Mouse (Mus musculus) lung, embryonic 16.5 days (tissue): Measurements from ENCODE around the gene Krtap31-2. TPM values are rescaled to one million over a fixed set of nuclear protein-coding genes. Genes with fewer than 3 reads are reported as not detected.

Experiments
- ATAC-seq: fragments of 200-750 bp; cut with Nextera tagmentation; 2 replicates; pipeline ENCODE4 v1.8.0; 2017; ENCODE audit warnings: low read depth, mild to moderate bottlenecking, moderate library complexity
- H3K27ac ChIP-seq: fragments of 300-500 bp; sonication (generic); 2 replicates; pipeline ENCODE4 v1.5.1; 2014; ENCODE audit warnings: mild to moderate bottlenecking, control low read depth, low read length
- H3K27me3 ChIP-seq: fragments of 300-500 bp; sonication (generic); 2 replicates; pipeline ENCODE4 v1.6.1; 2014; ENCODE audit warnings: low read depth, low read length, mixed read lengths; ENCODE audit not compliant: control insufficient read depth, insufficient read depth
- H3K36me3 ChIP-seq: fragments of 300-500 bp; sonication (generic); 2 replicates; pipeline ENCODE4 v1.6.1; 2014; ENCODE audit warnings: low read length; ENCODE audit not compliant: control insufficient read depth, insufficient read depth
- H3K4me1 ChIP-seq: fragments of 300-500 bp; sonication (generic); replicated peaks from 2 replicates; pipeline ENCODE4 v1.6.1; 2014; ENCODE audit warnings: low read length, mixed read lengths; ENCODE audit not compliant: control insufficient read depth, insufficient read depth
- H3K4me2 ChIP-seq: fragments of 300-500 bp; sonication (generic); 2 replicates; pipeline ENCODE4 v1.6.1; 2014; ENCODE audit warnings: low read depth, low read length, control low read depth
- H3K4me3 ChIP-seq: fragments of 300-500 bp; sonication (generic); 2 replicates; pipeline ENCODE4 v1.5.1; 2014; ENCODE audit warnings: mild to moderate bottlenecking, low read length, control low read depth
- H3K9ac ChIP-seq: fragments of 300-500 bp; sonication (generic); 2 replicates; pipeline ENCODE4 v1.6.1; 2014; ENCODE audit warnings: low read length, control low read depth
- H3K9me3 ChIP-seq: fragments of 300-500 bp; sonication (generic); 2 replicates; pipeline ENCODE4 v1.6.1; 2016; ENCODE audit warnings: low read length; ENCODE audit not compliant: control insufficient read depth
- WGBS: fragments of 180-500 bp; shearing (Covaris S2); extraction: QIAGEN DNeasy Blood & Tissue Kit; methylation state at CpG from one replicate; pipeline ENCODE4 v1.1.7; 2014; 5-methylcytosine and 5-hydroxymethylcytosine counted together
- polyA plus RNA-seq: library from polyadenylated mRNA; unstranded; fragments of >200 nt; fragmentation: Nextera tagmentation; extraction: Ambion mirVana; gene quantifications from 2 replicates; pipeline ENCODE4 v1.2.1, GENCODE M21; 2015

Gene Krtap31-2
- polyA plus RNA-seq, 1 experiment from 2014 or later, result not detected

DNA sequence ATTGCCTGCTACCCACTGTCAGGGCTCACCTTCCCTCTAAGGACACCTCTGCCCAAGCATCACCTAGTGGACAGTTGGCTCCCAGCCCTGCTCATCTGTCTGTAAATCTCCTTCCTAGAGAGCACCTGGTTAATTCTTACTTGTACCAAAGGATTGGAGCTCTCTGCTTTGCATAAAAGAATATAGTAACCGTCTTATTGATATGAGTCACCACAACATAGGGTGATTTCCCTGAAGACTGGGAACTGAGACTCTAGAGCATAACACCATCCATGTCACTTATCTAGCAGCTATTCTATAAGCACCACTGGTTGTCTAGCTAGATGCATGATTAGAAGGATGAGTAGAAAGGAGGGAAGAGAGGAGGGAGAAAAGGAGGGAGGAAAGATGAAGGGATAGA, 47.4 kb downstream of the Krtap31-2 start:
- H3K4me1 ChIP-seq, result no peaks in the 10 kb centered on the region
- no peak overlapping the region for H3K4me3 ChIP-seq
- no peaks in the 10 kb centered on the region for H3K9me3 ChIP-seq
- no peak overlapping the region for H3K9ac ChIP-seq
- no peaks in the 10 kb centered on the region for H3K36me3 ChIP-seq
- H3K4me2 ChIP-seq, result no peak overlapping the region
- no peaks in the 10 kb centered on the region; the same call in 1 of the 2 replicates for H3K27me3 ChIP-seq
- 83% methylated on average over 1 of the region's 1 CpGs for WGBS
- ATAC-seq, result no peak
- H3K27ac ChIP-seq, result no peak overlapping the region

DNA sequence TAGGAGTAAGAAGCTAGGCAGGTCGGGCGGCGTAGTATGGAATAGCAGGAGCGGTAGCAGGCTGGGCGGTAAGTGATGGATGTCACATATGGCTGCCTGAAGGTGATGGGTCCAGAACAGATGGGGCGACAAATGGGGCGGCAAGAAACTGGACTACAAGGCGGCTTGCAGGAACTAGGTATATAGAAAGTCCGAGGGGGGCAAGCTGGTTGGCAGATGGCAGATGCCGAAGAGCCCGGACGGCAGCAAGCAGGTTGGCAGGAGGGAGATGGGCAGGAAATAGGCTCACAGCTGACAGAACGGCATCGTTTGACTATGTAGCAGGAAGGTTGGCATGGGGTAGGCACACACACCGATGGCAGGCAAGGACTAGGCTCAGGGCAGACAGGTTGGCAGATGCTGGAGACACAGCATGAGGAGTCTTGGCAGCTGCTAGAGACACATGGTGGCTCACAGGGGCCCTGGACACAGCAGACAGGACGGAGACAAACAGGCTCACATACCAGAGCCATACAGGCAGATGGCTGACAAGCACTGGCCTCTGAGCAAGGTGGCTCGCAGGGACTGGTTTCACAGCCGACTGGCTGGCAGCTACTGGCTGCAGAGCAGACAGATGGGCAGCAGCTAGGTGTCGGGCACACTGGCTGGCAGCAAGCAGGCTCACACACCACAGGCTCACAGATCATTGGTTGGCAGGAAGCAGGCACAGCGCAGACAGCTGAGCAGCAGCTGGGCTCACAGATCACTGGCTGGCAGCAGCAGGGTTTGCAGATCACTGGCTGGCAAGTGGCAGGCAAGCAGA, 49.4 kb downstream of the Krtap31-2 start:
- Histone ChIP-seq H3K27me3 (no peaks in the 10 kb centered on the region; the same call in 1 of the 2 replicates), H3K4me1 (no peaks in the 10 kb centered on the region), H3K36me3 (no peaks in the 10 kb centered on the region), H3K4me3 (no peak overlapping the region), H3K27ac (no peak overlapping the region), H3K9me3 (no peaks in the 10 kb centered on the region), H3K9ac (no peak overlapping the region), H3K4me2 (no peak overlapping the region)
- ATAC-seq, result no peak
- 72% methylated on average over 20 of the region's 20 CpGs for WGBS

- no peak for ATAC-seq
- H3K27ac ChIP-seq, result no peak within 1 kb of the TSS
- no peaks in the 10 kb centered on the region for H3K4me1 ChIP-seq
- no peaks in the 10 kb centered on the region for H3K9me3 ChIP-seq
- no peak within 1 kb of the TSS for H3K4me3 ChIP-seq
- 56% methylated on average over 8 of the region's 8 CpGs for WGBS
- H3K4me2 ChIP-seq, result no peak within 1 kb of the TSS
- no peaks in the 10 kb centered on the region for H3K36me3 ChIP-seq
- no peaks in the 10 kb centered on the region; the same call in 1 of the 2 replicates for H3K27me3 ChIP-seq
- no peak within 1 kb of the TSS for H3K9ac ChIP-seq
Measured at GRCm38 (mm10) chr11:99986180-99986647, 50.1 kb downstream of the Krtap31-2 start, which contains the start of gene Krtap16-1. Gene Krtap16-1 (minus strand): TSS chr11:99986597.

Other genes starting within 250 kb of the Krtap31-2 start
- not detected in 2 replicates for gene Gm14190, start 245.6 kb upstream of the Krtap31-2 start, polyA plus RNA-seq
- gene Gm14180, start 202.0 kb upstream of the Krtap31-2 start, polyA plus RNA-seq, result not detected in 2 replicates
- gene Gm11595, start 163.4 kb upstream of the Krtap31-2 start, polyA plus RNA-seq, result not detected in 2 replicates
- gene Krtap4-8, start 155.6 kb upstream of the Krtap31-2 start, polyA plus RNA-seq, result not detected in 2 replicates
- not detected in 2 replicates for gene Krtap4-9, start 151.1 kb upstream of the Krtap31-2 start, polyA plus RNA-seq
- gene Gm11596, start 142.8 kb upstream of the Krtap31-2 start, polyA plus RNA-seq, result not detected in 2 replicates
- not detected in 2 replicates for gene Gm11569, start 137.4 kb upstream of the Krtap31-2 start, polyA plus RNA-seq
- not detected in 2 replicates for gene Gm11554, start 131.8 kb upstream of the Krtap31-2 start, polyA plus RNA-seq
- gene Krtap4-13, start 126.4 kb upstream of the Krtap31-2 start, polyA plus RNA-seq, result not detected in 2 replicates
- gene Gm11564, start 120.6 kb upstream of the Krtap31-2 start, polyA plus RNA-seq, result not detected in 2 replicates
- gene 2300003K06Rik, start 98.2 kb upstream of the Krtap31-2 start, polyA plus RNA-seq, result not detected in 2 replicates
- not detected in 2 replicates for gene Krtap4-16, start 84.7 kb upstream of the Krtap31-2 start, polyA plus RNA-seq
- not detected in 2 replicates for gene Gm11568, start 78.4 kb upstream of the Krtap31-2 start, polyA plus RNA-seq
- not detected in 2 replicates for gene Gm11559, start 71.8 kb upstream of the Krtap31-2 start, polyA plus RNA-seq
- gene Krtap9-1, start 62.9 kb upstream of the Krtap31-2 start, polyA plus RNA-seq, result not detected in 2 replicates
- gene Gm11567, start 57.1 kb upstream of the Krtap31-2 start, polyA plus RNA-seq, result not detected in 2 replicates
- not detected in 2 replicates for gene Krtap31-1, start 28.4 kb upstream of the Krtap31-2 start, polyA plus RNA-seq
- gene Gm11565, start 21.5 kb upstream of the Krtap31-2 start, polyA plus RNA-seq, result not detected in 2 replicates
- gene Krtap9-5, start 12.2 kb downstream of the Krtap31-2 start, polyA plus RNA-seq, result not detected in 2 replicates
- not detected in 2 replicates for gene Krtap29-1, start 42.8 kb downstream of the Krtap31-2 start, polyA plus RNA-seq
- not detected in 2 replicates for gene Krtap16-1, start 50.3 kb downstream of the Krtap31-2 start, polyA plus RNA-seq
- 0.83 and 1.2 TPM in 2 replicates for gene Krtap17-1, start 57.7 kb downstream of the Krtap31-2 start, polyA plus RNA-seq
- not detected in 2 replicates for gene Krt33a, start 79.9 kb downstream of the Krtap31-2 start, polyA plus RNA-seq
- gene Krt33b, start 93.6 kb downstream of the Krtap31-2 start, polyA plus RNA-seq, result not detected in 2 replicates
- 0.21 and 0.44 TPM in 2 replicates for gene Krt34, start 105.3 kb downstream of the Krtap31-2 start, polyA plus RNA-seq
- gene Krt31, start 114.3 kb downstream of the Krtap31-2 start, polyA plus RNA-seq, result 0.10 and 0.21 TPM in 2 replicates
- gene Krt32, start 151.9 kb downstream of the Krtap31-2 start, polyA plus RNA-seq, result not detected in 2 replicates
- not detected in 2 replicates for gene Krt35, start 159.9 kb downstream of the Krtap31-2 start, polyA plus RNA-seq
- 0.20 TPM in 1 of 2 replicates, not detected in the other for gene Krt36, start 169.3 kb downstream of the Krtap31-2 start, polyA plus RNA-seq
- 4.5 and 8.2 TPM in 2 replicates for gene Krt13, start 185.3 kb downstream of the Krtap31-2 start, polyA plus RNA-seq
- gene Krt15, start 199.6 kb downstream of the Krtap31-2 start, polyA plus RNA-seq, result 59.9 and 78.6 TPM in 2 replicates
- 349 and 432 TPM in 2 replicates for gene Krt19, start 212.4 kb downstream of the Krtap31-2 start, polyA plus RNA-seq